Mouse (Mus musculus) forebrain, embryonic 14.5 days (tissue): ENCODE measurements at regions not wholly inside any gene's neighbourhood (a gene's known extent, or its start where the extent isn't known, plus 50 kb on each side); places are given as distances from the start of the nearest gene placed in this dataset.

Experiments used
- ATAC-seq: fragments of 200-750 bp; cut with Nextera tagmentation; 2 replicates; pipeline ENCODE4 v1.8.0; 2017; ENCODE audit warnings: mild to moderate bottlenecking, moderate library complexity
- DNase-seq: peaks from one replicate; pipeline ENCODE4 v3.0.0-alpha.2; 2015; ENCODE audit warnings: low spot score
- H3K27ac ChIP-seq: fragments of 300-500 bp; sonication (generic); 2 replicates; pipeline ENCODE4 v1.5.1; 2014; ENCODE audit warnings: low read depth, mild to moderate bottlenecking, control low read depth, low read length, moderate library complexity
- H3K27me3 ChIP-seq: fragments of 300-500 bp; sonication (generic); replicated peaks from 2 replicates; pipeline ENCODE4 v1.6.1; 2014; ENCODE audit warnings: low read length, control low read depth, mixed read lengths; ENCODE audit not compliant: control insufficient read depth, insufficient read depth
- H3K36me3 ChIP-seq: fragments of 300-500 bp; sonication (generic); 2 replicates; pipeline ENCODE4 v1.6.1; 2014; ENCODE audit warnings: low read length, control low read depth; ENCODE audit not compliant: control insufficient read depth, insufficient read depth
- H3K4me1 ChIP-seq: fragments of 300-500 bp; sonication (generic); 2 replicates; pipeline ENCODE4 v1.6.1; 2014; ENCODE audit warnings: antibody characterized with exemption, low read length, control low read depth; ENCODE audit not compliant: control insufficient read depth, insufficient read depth
- H3K4me2 ChIP-seq: fragments of 300-500 bp; sonication (generic); 2 replicates; pipeline ENCODE4 v1.6.1; 2014; ENCODE audit warnings: mild to moderate bottlenecking, control low read depth, low read length
- H3K4me3 ChIP-seq: fragments of 300-500 bp; sonication (generic); 2 replicates; pipeline ENCODE4 v1.5.1; 2014; ENCODE audit warnings: low read depth, low read length, control low read depth
- H3K9ac ChIP-seq: fragments of 300-500 bp; sonication (generic); 2 replicates; pipeline ENCODE4 v1.6.1; 2014; ENCODE audit warnings: mild to moderate bottlenecking, low read length, control low read depth, moderate library complexity
- H3K9me3 ChIP-seq: fragments of 300-500 bp; sonication (generic); replicated peaks from 2 replicates; pipeline ENCODE4 v1.6.1; 2016; ENCODE audit warnings: low read length, control low read depth, mixed read lengths; ENCODE audit not compliant: control insufficient read depth
- WGBS: fragments of 180-500 bp; shearing (Covaris S2); extraction: QIAGEN DNeasy Blood & Tissue Kit; methylation state at CpG from one replicate; pipeline ENCODE4 v1.1.7; 2014; 5-methylcytosine and 5-hydroxymethylcytosine counted together

DNA sequence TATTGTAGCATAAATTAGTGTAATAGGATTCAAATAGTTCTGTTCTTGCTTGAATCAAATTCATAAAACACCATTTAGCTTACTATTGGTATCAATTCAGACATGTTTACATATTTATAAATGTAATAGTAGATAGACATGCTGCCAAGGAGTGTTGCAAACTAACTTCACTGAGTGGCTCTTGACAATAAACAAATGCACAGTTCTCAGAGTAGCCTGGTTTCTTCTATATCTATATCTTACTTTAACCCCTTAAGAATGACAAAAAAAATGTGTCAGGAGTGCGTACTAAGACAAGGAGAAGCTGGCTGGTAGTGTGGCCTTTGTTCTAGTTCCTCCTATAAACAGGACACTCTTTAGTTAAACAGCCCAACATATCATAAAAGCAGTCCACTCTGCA lies 213.0 kb upstream of the Nrsn1 start:
- no peak overlapping the region for H3K4me2 ChIP-seq
- WGBS, result 97% methylated on average over 1 of the region's 1 CpGs

DNA sequence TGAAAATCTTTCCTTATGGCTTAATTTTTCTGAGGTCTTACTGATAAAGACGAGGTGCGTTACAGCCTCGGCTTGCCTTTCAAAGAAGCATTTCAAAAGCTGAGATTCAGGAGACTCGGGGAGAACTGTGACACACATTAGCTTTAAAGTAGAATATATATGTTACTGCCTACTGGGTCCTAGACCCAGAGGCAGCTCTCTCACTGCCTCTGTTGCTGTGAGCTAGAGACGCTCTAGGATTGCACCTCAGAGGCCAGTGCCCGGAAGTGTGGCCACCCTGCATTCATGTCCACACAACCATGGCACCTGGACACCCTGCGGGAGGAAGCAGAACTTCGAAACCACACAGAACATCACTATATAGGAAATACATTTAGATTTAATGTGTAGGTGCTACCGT lies 181.6 kb upstream of the Nrsn1 start:
- Histone ChIP-seq H3K4me3 (no peak overlapping the region), H3K4me1 (peaks cover 2% of the 10 kb centered on the region; the same call in 1 of the 2 replicates), H3K27me3 (no peaks in the 10 kb centered on the region), H3K36me3 (no peaks in the 10 kb centered on the region), H3K27ac (no peak overlapping the region), H3K9me3 (no peaks in the 10 kb centered on the region), H3K9ac (peak overlapping the region; percentile 2; the same call in 1 of the 2 replicates), H3K4me2 (no peak overlapping the region)
- no peak for DNase-seq
- peak; percentile 51; the same call in 1 of the 2 replicates for ATAC-seq
- 70% methylated on average over 9 of the region's 9 CpGs for WGBS

More for the DNA sequence above, 213.0 kb upstream of the Nrsn1 start:
- no peaks in the 10 kb centered on the region for H3K9me3 ChIP-seq
- no peak overlapping the region for H3K27ac ChIP-seq
- no peaks in the 10 kb centered on the region for H3K36me3 ChIP-seq
- H3K27me3 ChIP-seq, result no peaks in the 10 kb centered on the region
- H3K4me1 ChIP-seq, result no peaks in the 10 kb centered on the region
- no peak overlapping the region for H3K4me3 ChIP-seq
- H3K9ac ChIP-seq, result no peak overlapping the region
- DNase-seq (no peak), ATAC-seq (no peak)

DNA sequence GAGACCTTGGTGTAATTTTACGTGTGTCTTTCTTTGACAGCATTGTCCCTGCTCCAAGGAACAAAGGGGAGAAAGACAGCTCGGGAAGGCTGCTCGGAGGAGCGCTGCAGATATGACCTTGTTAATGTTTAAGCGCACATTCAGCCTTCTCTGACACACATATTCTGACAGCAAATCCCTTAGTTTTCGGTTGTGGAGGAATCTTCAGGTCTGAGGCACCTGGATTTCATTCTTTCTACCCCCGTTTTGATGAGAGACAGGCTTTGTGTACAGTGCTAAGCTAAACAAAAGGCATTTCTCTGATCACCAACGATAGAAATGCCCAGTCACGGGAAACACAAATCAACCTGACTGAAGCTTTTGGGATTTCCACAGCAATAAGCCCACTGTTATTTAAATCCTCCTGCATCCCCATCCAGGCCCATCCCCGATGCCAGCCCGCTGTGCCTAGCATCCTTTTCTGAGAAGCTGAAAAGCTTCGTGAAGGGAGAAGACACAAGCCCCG lies 181.1 kb upstream of the Nrsn1 start:
- no peaks in the 10 kb centered on the region for H3K36me3 ChIP-seq

DNA sequence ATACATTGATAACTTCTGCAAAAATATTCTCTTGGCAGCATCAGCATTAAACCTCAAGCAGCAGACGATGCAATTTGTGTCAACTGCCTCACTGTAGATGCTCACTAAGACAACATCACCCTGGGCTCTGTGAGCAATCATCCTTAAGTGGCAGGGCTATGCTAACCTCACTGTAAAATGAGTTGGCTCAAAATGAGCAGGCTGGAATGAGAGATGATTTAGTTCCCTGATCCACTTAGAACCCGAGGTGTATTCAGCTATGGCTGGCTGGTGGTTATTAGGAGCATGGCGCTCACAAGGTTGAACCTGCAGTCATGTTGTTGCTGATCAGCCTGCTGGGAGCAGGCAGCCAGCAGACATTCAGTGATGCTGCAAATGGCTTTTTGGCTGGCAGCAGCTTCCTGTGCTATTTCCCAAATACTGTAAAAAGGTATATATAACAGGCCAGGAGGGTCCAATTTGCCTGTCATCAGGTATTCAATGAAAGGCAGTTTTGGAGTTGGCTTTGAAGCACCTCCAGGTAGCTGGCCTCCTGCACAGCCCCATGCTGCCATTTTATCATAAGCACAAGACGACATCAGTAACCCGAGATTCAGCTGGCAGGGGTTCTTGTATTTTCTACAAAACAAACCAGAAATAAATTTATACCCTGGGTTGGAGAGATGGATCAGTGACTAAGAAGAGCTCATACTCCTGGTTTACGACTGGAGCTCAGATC lies 159.6 kb upstream of the Nrsn1 start:
- no peaks in the 10 kb centered on the region for H3K36me3 ChIP-seq
- peak; percentile 6 for DNase-seq
- H3K27me3 ChIP-seq, result no peaks in the 10 kb centered on the region
- H3K9ac ChIP-seq, result no peak overlapping the region
- H3K9me3 ChIP-seq, result no peaks in the 10 kb centered on the region
- H3K4me3 ChIP-seq, result no peak overlapping the region
- 73% methylated on average over 6 of the region's 6 CpGs for WGBS
- H3K27ac ChIP-seq, result no peak overlapping the region
- no peak for ATAC-seq
- H3K4me2 ChIP-seq, result no peak overlapping the region
- H3K4me1 ChIP-seq, result no peaks in the 10 kb centered on the region

More for the DNA sequence above, 181.1 kb upstream of the Nrsn1 start:
- peak overlapping the region; percentile 10; the same call in 1 of the 2 replicates for H3K27ac ChIP-seq
- DNase-seq (peak; percentile 42), ATAC-seq (peak; percentile 66)
- H3K27me3 ChIP-seq, result no peaks in the 10 kb centered on the region
- no peaks in the 10 kb centered on the region for H3K9me3 ChIP-seq
- 11% methylated on average over 13 of the region's 13 CpGs for WGBS
- H3K9ac ChIP-seq, result peak overlapping the region; percentile 2; the same call in 1 of the 2 replicates
- peaks cover 2% of the 10 kb centered on the region; the same call in 1 of the 2 replicates for H3K4me1 ChIP-seq
- H3K4me2 ChIP-seq, result no peak overlapping the region; the same call in 1 of the 2 replicates
- H3K4me3 ChIP-seq, result no peak overlapping the region

DNA sequence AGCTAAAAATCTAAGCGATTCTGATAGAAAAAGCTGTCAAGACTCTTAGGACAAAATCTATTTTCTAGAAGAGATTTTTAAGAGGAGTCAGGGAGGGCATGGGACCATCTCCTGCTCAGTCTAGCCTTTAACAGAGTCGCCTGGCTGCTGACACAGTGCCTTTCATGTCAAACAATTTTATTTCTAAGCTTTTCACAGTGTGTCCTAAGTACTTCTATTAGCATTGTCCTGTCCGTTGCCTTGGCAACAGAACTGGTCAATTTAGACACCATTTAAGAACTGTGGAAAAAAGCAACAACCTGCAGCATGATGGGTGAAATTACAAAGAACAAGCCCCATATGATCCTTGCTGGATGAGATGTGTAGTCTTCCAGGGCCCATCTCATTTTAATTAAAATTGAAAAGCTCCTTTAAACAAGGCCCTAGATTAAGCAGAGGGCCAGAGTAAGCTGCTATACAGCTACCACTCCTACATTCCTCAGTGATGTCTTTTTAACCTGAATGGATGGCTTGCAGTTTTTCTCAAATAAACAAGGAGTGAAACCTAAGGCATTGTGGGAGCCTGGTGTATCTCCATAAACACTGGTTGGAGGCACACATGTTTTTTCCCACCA lies 133.0 kb upstream of the Nrsn1 start:
- peak; percentile 80 for ATAC-seq
- H3K9me3 ChIP-seq, result no peaks in the 10 kb centered on the region
- H3K36me3 ChIP-seq, result no peaks in the 10 kb centered on the region
- no peak overlapping the region for H3K4me3 ChIP-seq
- H3K27me3 ChIP-seq, result no peaks in the 10 kb centered on the region
- H3K27ac ChIP-seq, result peak overlapping the region; percentile 35
- peak; percentile 81 for DNase-seq
- H3K4me1 ChIP-seq, result peaks cover 14% of the 10 kb centered on the region
- WGBS, result 15% methylated on average over 3 of the region's 3 CpGs
- H3K4me2 ChIP-seq, result no peak overlapping the region
- H3K9ac ChIP-seq, result no peak overlapping the region

DNA sequence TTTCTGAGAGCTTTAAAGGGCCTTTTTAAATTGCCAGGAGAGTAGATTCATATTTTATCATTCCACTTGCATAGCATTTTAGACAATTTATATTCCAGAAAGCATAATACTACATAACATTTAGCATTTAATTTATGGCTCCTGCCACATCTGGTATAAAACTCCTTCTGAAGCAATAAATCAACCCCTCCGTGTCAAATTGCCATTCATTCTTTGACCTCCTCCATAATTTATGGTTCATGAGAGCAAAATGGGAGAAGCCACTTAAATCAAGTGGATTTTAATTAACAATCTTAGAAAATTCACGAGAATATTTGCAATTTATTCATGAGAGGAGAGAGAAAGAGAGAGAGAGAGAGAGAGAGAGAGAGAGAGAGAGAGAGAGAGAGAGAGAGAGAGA lies 132.4 kb upstream of the Nrsn1 start:
- no peak overlapping the region for H3K4me2 ChIP-seq
- ATAC-seq (peak; percentile 30; the same call in 1 of the 2 replicates), DNase-seq (peak; percentile 57)
- WGBS, result 6% methylated on average over 2 of the region's 2 CpGs
- H3K9me3 ChIP-seq, result no peaks in the 10 kb centered on the region
- H3K4me1 ChIP-seq, result peaks cover 14% of the 10 kb centered on the region
- no peaks in the 10 kb centered on the region for H3K27me3 ChIP-seq
- H3K9ac ChIP-seq, result no peak overlapping the region
- H3K4me3 ChIP-seq, result no peak overlapping the region
- H3K27ac ChIP-seq, result peak overlapping the region; percentile 62
- H3K36me3 ChIP-seq, result no peaks in the 10 kb centered on the region

DNA sequence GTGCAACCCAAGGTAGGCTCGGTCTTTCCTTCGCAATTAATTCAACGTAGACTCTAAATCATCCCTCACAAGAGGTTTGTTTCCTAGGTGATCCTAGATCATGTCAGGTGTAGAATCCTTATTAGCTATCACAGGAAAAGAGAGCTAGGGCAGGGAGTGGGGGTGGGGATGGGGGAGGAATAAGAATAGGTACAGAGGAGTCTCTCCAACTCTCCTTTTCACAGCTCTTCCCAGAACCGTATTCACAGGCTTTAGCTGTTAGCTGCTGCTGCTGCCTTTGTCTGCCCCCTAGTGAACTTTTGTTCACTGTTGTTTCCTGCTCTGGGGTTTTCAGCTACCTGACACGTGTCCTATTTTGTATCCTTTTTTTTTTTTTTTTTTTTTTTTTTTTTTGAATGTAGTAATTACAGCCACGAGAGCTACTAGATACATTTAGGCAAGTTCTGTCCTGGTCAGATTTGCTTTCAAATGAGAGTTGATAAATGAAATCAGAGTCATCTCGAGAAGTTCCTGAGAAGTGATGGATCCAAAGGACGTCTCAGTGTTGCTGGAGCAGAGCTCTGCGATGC lies 131.7 kb upstream of the Nrsn1 start:
- no peaks in the 10 kb centered on the region for H3K9me3 ChIP-seq
- peak; percentile 65 for DNase-seq
- no peak overlapping the region for H3K9ac ChIP-seq
- WGBS, result 30% methylated on average over 9 of the region's 9 CpGs
- peak overlapping the region; percentile 62 for H3K27ac ChIP-seq
- ATAC-seq, result peak; percentile 73
- H3K4me2 ChIP-seq, result no peak overlapping the region
- no peaks in the 10 kb centered on the region for H3K36me3 ChIP-seq
- no peaks in the 10 kb centered on the region for H3K27me3 ChIP-seq
- H3K4me3 ChIP-seq, result no peak overlapping the region
- peaks cover 14% of the 10 kb centered on the region for H3K4me1 ChIP-seq

DNA sequence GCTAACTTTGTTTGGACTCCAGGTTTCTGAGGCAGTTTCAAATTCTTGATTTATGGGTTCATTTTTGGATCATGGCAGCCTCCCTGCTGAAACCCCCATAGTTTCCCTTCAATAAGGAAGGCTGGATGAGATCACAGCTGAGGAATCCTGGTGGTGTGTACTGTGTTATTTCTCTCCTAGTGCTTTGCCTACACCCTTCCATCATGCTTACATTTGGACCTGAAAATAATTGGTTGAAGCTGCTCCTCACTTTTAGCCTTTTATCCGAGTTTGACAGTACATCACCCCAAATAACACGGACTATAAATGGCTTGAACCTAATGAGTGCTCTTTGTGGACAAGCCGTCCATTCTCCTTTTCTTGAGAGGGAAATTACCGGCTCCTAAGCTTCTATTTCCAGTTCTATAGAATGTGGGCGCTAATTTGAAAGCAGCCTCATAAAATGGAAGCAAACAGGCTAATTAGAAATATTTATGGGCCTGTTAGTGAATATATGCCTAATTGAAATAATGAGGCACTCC lies 122.5 kb upstream of the Nrsn1 start:
- Histone ChIP-seq H3K9ac (no peak overlapping the region), H3K36me3 (no peaks in the 10 kb centered on the region), H3K4me2 (no peak overlapping the region), H3K4me1 (no peaks in the 10 kb centered on the region), H3K4me3 (no peak overlapping the region), H3K27me3 (no peaks in the 10 kb centered on the region; the same call in 1 of the 2 replicates), H3K27ac (no peak overlapping the region), H3K9me3 (no peaks in the 10 kb centered on the region)
- peak; percentile 89 for DNase-seq
- WGBS, result 6% methylated on average over 5 of the region's 5 CpGs
- ATAC-seq, result peak; percentile 93
